Mouse (Mus musculus) lung, embryonic 16.5 days (tissue): ENCODE data around the gene Dguok. TPM values are rescaled to one million over a fixed set of nuclear protein-coding genes. Genes with fewer than 3 reads are reported as not detected.

Source experiments
- ATAC-seq: fragments of 200-750 bp; cut with Nextera tagmentation; 2 replicates; pipeline ENCODE4 v1.8.0; 2017; ENCODE audit warnings: low read depth, mild to moderate bottlenecking, moderate library complexity
- H3K27ac ChIP-seq: fragments of 300-500 bp; sonication (generic); 2 replicates; pipeline ENCODE4 v1.5.1; 2014; ENCODE audit warnings: mild to moderate bottlenecking, control low read depth, low read length
- H3K27me3 ChIP-seq: fragments of 300-500 bp; sonication (generic); 2 replicates; pipeline ENCODE4 v1.6.1; 2014; ENCODE audit warnings: low read depth, low read length, mixed read lengths; ENCODE audit not compliant: control insufficient read depth, insufficient read depth
- H3K36me3 ChIP-seq: fragments of 300-500 bp; sonication (generic); 2 replicates; pipeline ENCODE4 v1.6.1; 2014; ENCODE audit warnings: low read length; ENCODE audit not compliant: control insufficient read depth, insufficient read depth
- H3K4me1 ChIP-seq: fragments of 300-500 bp; sonication (generic); replicated peaks from 2 replicates; pipeline ENCODE4 v1.6.1; 2014; ENCODE audit warnings: low read length, mixed read lengths; ENCODE audit not compliant: control insufficient read depth, insufficient read depth
- H3K4me2 ChIP-seq: fragments of 300-500 bp; sonication (generic); 2 replicates; pipeline ENCODE4 v1.6.1; 2014; ENCODE audit warnings: low read depth, low read length, control low read depth
- H3K4me3 ChIP-seq: fragments of 300-500 bp; sonication (generic); 2 replicates; pipeline ENCODE4 v1.5.1; 2014; ENCODE audit warnings: mild to moderate bottlenecking, low read length, control low read depth
- H3K9ac ChIP-seq: fragments of 300-500 bp; sonication (generic); 2 replicates; pipeline ENCODE4 v1.6.1; 2014; ENCODE audit warnings: low read length, control low read depth
- H3K9me3 ChIP-seq: fragments of 300-500 bp; sonication (generic); 2 replicates; pipeline ENCODE4 v1.6.1; 2016; ENCODE audit warnings: low read length; ENCODE audit not compliant: control insufficient read depth
- WGBS: fragments of 180-500 bp; shearing (Covaris S2); extraction: QIAGEN DNeasy Blood & Tissue Kit; methylation state at CpG from one replicate; pipeline ENCODE4 v1.1.7; 2014; 5-methylcytosine and 5-hydroxymethylcytosine counted together
- polyA plus RNA-seq: library from polyadenylated mRNA; unstranded; fragments of >200 nt; fragmentation: Nextera tagmentation; extraction: Ambion mirVana; gene quantifications from 2 replicates; pipeline ENCODE4 v1.2.1, GENCODE M21; 2015

Gene Dguok
- polyA plus RNA-seq, 1 experiment from 2014 or later = 78.3 TPM

DNA sequence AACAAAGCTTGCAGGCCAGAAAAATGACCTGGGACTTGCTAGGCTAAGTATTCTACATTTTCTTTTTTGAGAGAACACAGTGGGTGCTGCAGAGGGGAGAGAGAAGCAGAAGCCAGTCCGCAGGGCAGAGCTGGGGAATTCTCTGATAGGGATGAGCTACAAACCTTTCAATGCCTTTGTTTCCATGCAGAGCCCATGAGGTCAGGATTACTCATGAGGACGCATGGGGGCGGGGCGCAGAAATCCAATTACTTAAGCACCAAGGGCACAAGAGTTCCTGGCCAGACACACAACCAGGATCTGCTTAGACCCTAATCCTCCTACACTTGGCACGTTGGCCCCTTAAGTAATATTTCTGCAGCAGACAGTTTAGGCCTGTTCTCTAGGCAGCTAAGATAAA lies 71.6 kb downstream of the Dguok start:
- Histone ChIP-seq H3K4me2 (no peak overlapping the region), H3K4me1 (peaks cover 41% of the 10 kb centered on the region), H3K27me3 (no peaks in the 10 kb centered on the region), H3K4me3 (no peak overlapping the region), H3K9ac (no peak overlapping the region), H3K27ac (no peak overlapping the region), H3K9me3 (no peaks in the 10 kb centered on the region), H3K36me3 (peaks cover 2% of the 10 kb centered on the region; the same call in 1 of the 2 replicates)
- WGBS = 66% methylated on average over 5 of the region's 5 CpGs
- ATAC-seq = no peak

DNA sequence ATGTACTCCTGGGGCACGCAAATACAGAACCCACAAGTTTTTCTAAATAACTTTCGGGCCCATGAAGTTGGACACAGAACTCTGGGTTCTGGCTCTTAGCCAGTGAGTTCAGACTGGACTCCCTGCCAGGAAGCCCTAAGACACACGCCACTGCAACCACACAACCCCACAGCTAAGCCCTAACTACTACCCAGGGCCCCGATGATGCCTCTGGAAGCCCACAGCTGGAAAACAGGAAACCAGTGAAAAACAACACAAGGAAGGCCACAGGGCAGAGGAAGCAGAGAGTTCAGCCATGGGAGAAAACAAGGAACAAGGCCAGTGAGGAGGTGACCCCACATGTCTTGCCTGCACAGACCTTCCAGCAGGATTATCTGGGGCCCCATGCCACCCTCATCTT lies 73.2 kb downstream of the Dguok start:
- Histone ChIP-seq H3K27me3 (no peaks in the 10 kb centered on the region), H3K4me1 (peaks cover 28% of the 10 kb centered on the region), H3K4me2 (no peak overlapping the region), H3K36me3 (peaks cover 2% of the 10 kb centered on the region; the same call in 1 of the 2 replicates), H3K27ac (peak overlapping the region; percentile 49; the same call in 1 of the 2 replicates), H3K4me3 (no peak overlapping the region), H3K9me3 (no peaks in the 10 kb centered on the region), H3K9ac (peak overlapping the region; percentile 24; the same call in 1 of the 2 replicates)
- 0 out of 2 replicates have a peak, but pooled peaks have one; percentile 18 for ATAC-seq
- 55% methylated on average over 4 of the region's 4 CpGs for WGBS

DNA sequence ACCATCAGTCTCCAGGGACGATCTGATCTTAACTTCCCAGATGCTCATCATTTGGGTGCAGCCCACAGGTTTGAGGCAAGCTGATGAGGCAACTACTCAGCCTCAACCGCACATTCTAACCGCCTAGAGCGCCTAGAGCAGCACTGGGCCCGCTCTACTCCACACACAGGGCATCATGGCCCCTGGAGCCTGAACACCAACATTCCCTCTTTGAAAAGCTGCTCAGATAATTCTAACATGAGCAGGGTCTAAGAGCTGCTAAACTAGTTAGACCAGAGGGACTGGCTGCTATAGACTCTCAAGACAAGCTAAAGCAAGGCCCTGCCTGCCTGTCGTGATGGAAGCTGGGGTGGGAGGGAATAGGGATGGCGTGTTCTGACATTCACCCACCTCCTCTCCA lies 73.8 kb downstream of the Dguok start:
- H3K4me1 ChIP-seq = peaks cover 30% of the 10 kb centered on the region
- ATAC-seq = peak; percentile 59; the same call in 1 of the 2 replicates

More for the DNA sequence above, 73.8 kb downstream of the Dguok start:
- H3K4me2 ChIP-seq = no peak overlapping the region
- no peak overlapping the region for H3K4me3 ChIP-seq
- no peaks in the 10 kb centered on the region for H3K9me3 ChIP-seq
- 61% methylated on average over 7 of the region's 7 CpGs for WGBS
- H3K27me3 ChIP-seq = no peaks in the 10 kb centered on the region
- H3K9ac ChIP-seq = no peak overlapping the region
- H3K36me3 ChIP-seq = 0 out of 2 replicates have a peak, but pooled peaks cover 5% of the 10 kb centered on the region
- H3K27ac ChIP-seq = peak overlapping the region; percentile 20; the same call in 1 of the 2 replicates

Other genes with a start within 250 kb of the Dguok start
- gene Mthfd2, start 181.1 kb downstream of the Dguok start, polyA plus RNA-seq = 26.0 and 27.4 TPM in 2 replicates
- 72.6 and 72.7 TPM in 2 replicates for gene Mob1a, start 181.0 kb downstream of the Dguok start, polyA plus RNA-seq
- gene Bola3, start 157.8 kb downstream of the Dguok start, polyA plus RNA-seq = 132 and 133 TPM in 2 replicates
- gene Tet3, start 47.9 kb downstream of the Dguok start, polyA plus RNA-seq = 43.8 and 47.1 TPM in 2 replicates
- 123 and 128 TPM in 2 replicates for gene Actg2, start 29.3 kb upstream of the Dguok start, polyA plus RNA-seq
- 25.8 and 28.0 TPM in 2 replicates for gene Stambp, start 65.8 kb upstream of the Dguok start, polyA plus RNA-seq
- gene Clec4f, start 149.2 kb upstream of the Dguok start, polyA plus RNA-seq = 0.08 and 0.35 TPM in 2 replicates
- gene Cd207, start 170.9 kb upstream of the Dguok start, polyA plus RNA-seq = not detected in 2 replicates
- not detected in 2 replicates for gene Vax2, start 204.3 kb upstream of the Dguok start, polyA plus RNA-seq
- gene Atp6v1b1, start 236.0 kb upstream of the Dguok start, polyA plus RNA-seq = 1.4 TPM in 2 replicates